Mouse (Mus musculus) forebrain, embryonic 16.5 days (tissue): ENCODE data around the gene Traf4. TPM values are rescaled to one million over a fixed set of nuclear protein-coding genes. Genes with fewer than 3 reads are reported as not detected.

Experiments used
- ATAC-seq: fragments of 200-750 bp; cut with Nextera tagmentation; 2 replicates; pipeline ENCODE4 v1.8.0; 2017; ENCODE audit warnings: mild to moderate bottlenecking, moderate library complexity
- H3K27ac ChIP-seq: fragments of 300-500 bp; sonication (generic); 2 replicates; pipeline ENCODE4 v1.5.1; 2014; ENCODE audit warnings: low read length, control low read depth
- H3K27me3 ChIP-seq: fragments of 300-500 bp; sonication (generic); replicated peaks from 2 replicates; pipeline ENCODE4 v1.6.1; 2014; ENCODE audit warnings: low read length; ENCODE audit not compliant: control insufficient read depth, insufficient read depth
- H3K36me3 ChIP-seq: fragments of 300-500 bp; sonication (generic); 2 replicates; pipeline ENCODE4 v1.6.1; 2014; ENCODE audit not compliant: control insufficient read depth, insufficient read depth
- H3K4me1 ChIP-seq: fragments of 300-500 bp; sonication (generic); replicated peaks from 2 replicates; pipeline ENCODE4 v1.6.1; 2014; ENCODE audit warnings: low read length; ENCODE audit not compliant: control insufficient read depth, insufficient read depth
- H3K4me2 ChIP-seq: fragments of 300-500 bp; sonication (generic); 2 replicates; pipeline ENCODE4 v1.6.1; 2014; ENCODE audit warnings: mild to moderate bottlenecking, low read length, control low read depth
- H3K4me3 ChIP-seq: fragments of 300-500 bp; sonication (generic); replicated peaks from 2 replicates; pipeline ENCODE4 v1.5.1; 2014; ENCODE audit warnings: mild to moderate bottlenecking, low read length, control low read depth
- H3K9ac ChIP-seq: fragments of 300-500 bp; sonication (generic); replicated peaks from 2 replicates; pipeline ENCODE4 v1.6.1; 2014; ENCODE audit warnings: low read depth, low read length, control low read depth
- H3K9me3 ChIP-seq: fragments of 300-500 bp; sonication (generic); 2 replicates; pipeline ENCODE4 v1.6.1; 2016; ENCODE audit warnings: low read length; ENCODE audit not compliant: control insufficient read depth
- WGBS: fragments of 180-500 bp; shearing (Covaris S2); extraction: QIAGEN DNeasy Blood & Tissue Kit; methylation state at CpG from one replicate; pipeline ENCODE4 v1.1.7; 2014; 5-methylcytosine and 5-hydroxymethylcytosine counted together
- polyA plus RNA-seq: library from polyadenylated mRNA; unstranded; fragments of >200 nt; fragmentation: Nextera tagmentation; extraction: Ambion mirVana; gene quantifications from 2 replicates; pipeline ENCODE4 v1.2.1, GENCODE M21; 2015

Gene Traf4
- polyA plus RNA-seq, 1 experiment from 2014 or later: 124 TPM

GRCm38 (mm10) chr11:78168541-78169468 lies 3.4 kb upstream of the Traf4 start:
- H3K27me3 ChIP-seq: no peaks in the 10 kb centered on the region
- no peaks in the 10 kb centered on the region for H3K36me3 ChIP-seq
- 52% methylated on average over 19 of the region's 19 CpGs for WGBS
- peaks cover 8% of the 10 kb centered on the region for H3K4me1 ChIP-seq
- no peak overlapping the region for H3K4me3 ChIP-seq
- no peak for ATAC-seq
- no peak overlapping the region for H3K27ac ChIP-seq
- no peaks in the 10 kb centered on the region for H3K9me3 ChIP-seq
- no peak overlapping the region for H3K4me2 ChIP-seq
- H3K9ac ChIP-seq: no peak overlapping the region

DNA sequence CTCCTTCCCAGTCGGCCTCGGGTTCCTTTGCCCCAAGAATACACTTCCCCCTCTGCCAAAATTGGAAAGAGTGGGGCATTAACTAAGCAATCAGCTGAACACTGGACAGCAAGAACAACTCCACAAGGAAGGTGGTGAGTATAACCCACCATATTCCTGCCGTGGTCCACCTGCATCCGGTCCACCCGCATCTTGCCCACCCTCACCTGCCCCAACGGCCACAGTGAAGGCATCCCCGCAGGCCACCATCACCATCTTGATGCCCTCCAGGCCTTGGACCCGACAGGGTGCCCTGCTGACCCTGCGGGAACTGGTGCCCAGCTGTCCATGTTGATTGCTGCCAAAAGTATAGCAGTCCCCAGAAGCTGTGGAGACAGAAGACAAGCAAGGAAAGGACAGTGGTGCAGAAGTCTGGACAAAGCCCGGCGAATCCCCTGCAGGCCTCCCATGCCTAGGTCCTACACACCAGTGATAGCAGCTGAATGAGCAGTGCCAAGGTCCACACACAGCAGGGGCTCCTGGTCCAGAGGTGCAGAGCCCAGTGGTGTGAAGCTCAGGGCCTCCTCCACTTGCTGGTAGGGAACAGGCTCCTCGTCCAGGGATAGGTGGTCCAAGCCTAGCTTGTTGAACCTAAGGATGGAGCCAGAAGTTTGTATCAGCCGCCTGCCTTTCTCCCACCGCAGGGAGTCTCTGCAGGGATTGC lies 2.0 kb upstream of the Traf4 start:
- no peaks in the 10 kb centered on the region for H3K9me3 ChIP-seq
- whole genome bisulfite sequencing: 87% methylated on average over 14 of the region's 14 CpGs

DNA sequence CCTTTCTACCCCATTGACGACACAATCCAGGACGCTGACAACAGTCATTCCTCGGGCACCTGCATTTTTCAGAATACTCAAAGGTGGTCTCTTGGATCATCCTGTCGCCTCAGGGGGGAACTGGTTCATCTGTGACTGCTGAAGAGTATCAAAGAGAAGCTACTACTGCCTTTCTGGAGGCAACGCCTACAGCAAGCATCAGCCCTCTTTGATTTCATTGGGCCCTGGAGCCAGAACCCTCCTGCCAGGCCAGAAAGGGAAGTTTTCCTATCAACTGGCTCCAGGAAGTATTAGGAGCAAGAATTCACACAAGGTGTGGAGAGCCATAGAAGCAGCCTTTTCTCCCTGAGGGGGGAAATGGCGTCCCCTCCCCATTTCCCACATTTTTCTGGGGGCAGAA lies 1.3 kb upstream of the Traf4 start:
- WGBS: 73% methylated on average over 6 of the region's 6 CpGs
- no peak for ATAC-seq

More for the DNA sequence above, 2.0 kb upstream of the Traf4 start:
- Histone ChIP-seq H3K4me3 (no peak overlapping the region), H3K27ac (no peak overlapping the region), H3K9ac (no peak overlapping the region), H3K4me1 (peaks cover 22% of the 10 kb centered on the region), H3K36me3 (no peaks in the 10 kb centered on the region), H3K27me3 (no peaks in the 10 kb centered on the region), H3K4me2 (no peak overlapping the region)
- ATAC-seq: no peak

DNA sequence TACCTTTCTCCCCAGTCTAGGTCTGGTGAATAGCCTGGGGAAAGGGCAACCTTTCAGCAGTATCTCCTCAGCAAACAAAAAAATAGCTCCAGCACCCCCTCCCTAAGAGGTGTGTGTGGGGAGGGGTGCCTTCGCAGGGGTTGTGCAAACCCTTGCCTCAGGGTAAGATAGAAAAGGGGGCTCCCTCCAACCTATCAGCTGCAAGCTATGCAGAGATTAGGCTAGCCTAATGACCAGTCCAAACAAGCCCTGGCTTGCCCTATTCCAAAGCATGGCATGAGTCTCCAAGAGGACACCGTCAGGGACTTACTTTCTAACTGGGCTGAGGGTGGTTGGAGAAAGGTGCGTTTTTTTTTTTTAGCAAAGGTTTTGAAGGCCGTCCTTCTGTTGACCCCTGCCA lies 772 bp upstream of the Traf4 start:
- WGBS: 37% methylated on average over 4 of the region's 4 CpGs
- Histone ChIP-seq H3K4me3 (peak overlapping the region; percentile 94; the same call in 1 of the 2 replicates), H3K4me2 (peak overlapping the region; percentile 68), H3K36me3 (peaks cover 5% of the 10 kb centered on the region), H3K27ac (peak overlapping the region; percentile 5; the same call in 1 of the 2 replicates), H3K4me1 (peaks cover 28% of the 10 kb centered on the region), H3K27me3 (no peaks in the 10 kb centered on the region), H3K9me3 (no peaks in the 10 kb centered on the region), H3K9ac (peak overlapping the region; percentile 99)
- ATAC-seq: no peak

More for the DNA sequence above, 1.3 kb upstream of the Traf4 start:
- no peak overlapping the region for H3K9ac ChIP-seq
- H3K4me3 ChIP-seq: no peak overlapping the region
- H3K27ac ChIP-seq: no peak overlapping the region
- no peaks in the 10 kb centered on the region for H3K9me3 ChIP-seq
- 0 out of 2 replicates have a peak, but pooled peaks cover 2% of the 10 kb centered on the region for H3K36me3 ChIP-seq
- no peak overlapping the region for H3K4me2 ChIP-seq
- H3K4me1 ChIP-seq: peaks cover 28% of the 10 kb centered on the region
- H3K27me3 ChIP-seq: no peaks in the 10 kb centered on the region

DNA sequence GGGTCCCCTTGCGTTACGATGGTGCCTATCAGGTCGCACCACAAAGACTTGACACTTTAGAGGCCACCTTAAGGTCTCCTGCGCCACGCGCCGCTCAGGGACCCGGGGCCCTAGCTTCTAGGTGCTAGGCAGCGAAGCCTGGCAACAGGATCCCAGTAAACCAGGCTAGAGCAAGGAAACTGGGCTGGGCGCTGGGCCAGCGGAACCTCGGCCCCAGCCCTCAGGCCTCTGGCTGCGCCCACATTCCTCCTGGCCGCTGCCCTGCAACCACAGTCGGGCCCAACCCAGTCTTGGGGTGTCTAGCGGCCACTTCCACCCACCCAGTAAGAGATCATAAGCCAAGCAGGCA lies 346 bp upstream of the Traf4 start:
- Histone ChIP-seq H3K9ac (peak overlapping the region; percentile 99), H3K9me3 (no peaks in the 10 kb centered on the region), H3K27me3 (no peaks in the 10 kb centered on the region), H3K4me2 (peak overlapping the region; percentile 68), H3K4me3 (peak overlapping the region; percentile 94), H3K27ac (peak overlapping the region; percentile 5; the same call in 1 of the 2 replicates), H3K4me1 (peaks cover 28% of the 10 kb centered on the region), H3K36me3 (peaks cover 9% of the 10 kb centered on the region)
- WGBS: 4% methylated on average over 16 of the region's 16 CpGs
- ATAC-seq: peak; percentile 29

- 0% methylated on average over 14 of the region's 14 CpGs for WGBS
- Histone ChIP-seq H3K36me3 (peaks cover 20% of the 10 kb centered on the region), H3K27ac (peak overlapping the region; percentile 98), H3K4me1 (peaks cover 29% of the 10 kb centered on the region), H3K4me3 (peak overlapping the region; percentile 94), H3K4me2 (peak overlapping the region; percentile 68), H3K27me3 (no peaks in the 10 kb centered on the region), H3K9ac (peak overlapping the region; percentile 99), H3K9me3 (no peaks in the 10 kb centered on the region)
- no peak for ATAC-seq
Measured at GRCm38 (mm10) chr11:78164604-78164923, 825 bp downstream of the Traf4 start.

DNA sequence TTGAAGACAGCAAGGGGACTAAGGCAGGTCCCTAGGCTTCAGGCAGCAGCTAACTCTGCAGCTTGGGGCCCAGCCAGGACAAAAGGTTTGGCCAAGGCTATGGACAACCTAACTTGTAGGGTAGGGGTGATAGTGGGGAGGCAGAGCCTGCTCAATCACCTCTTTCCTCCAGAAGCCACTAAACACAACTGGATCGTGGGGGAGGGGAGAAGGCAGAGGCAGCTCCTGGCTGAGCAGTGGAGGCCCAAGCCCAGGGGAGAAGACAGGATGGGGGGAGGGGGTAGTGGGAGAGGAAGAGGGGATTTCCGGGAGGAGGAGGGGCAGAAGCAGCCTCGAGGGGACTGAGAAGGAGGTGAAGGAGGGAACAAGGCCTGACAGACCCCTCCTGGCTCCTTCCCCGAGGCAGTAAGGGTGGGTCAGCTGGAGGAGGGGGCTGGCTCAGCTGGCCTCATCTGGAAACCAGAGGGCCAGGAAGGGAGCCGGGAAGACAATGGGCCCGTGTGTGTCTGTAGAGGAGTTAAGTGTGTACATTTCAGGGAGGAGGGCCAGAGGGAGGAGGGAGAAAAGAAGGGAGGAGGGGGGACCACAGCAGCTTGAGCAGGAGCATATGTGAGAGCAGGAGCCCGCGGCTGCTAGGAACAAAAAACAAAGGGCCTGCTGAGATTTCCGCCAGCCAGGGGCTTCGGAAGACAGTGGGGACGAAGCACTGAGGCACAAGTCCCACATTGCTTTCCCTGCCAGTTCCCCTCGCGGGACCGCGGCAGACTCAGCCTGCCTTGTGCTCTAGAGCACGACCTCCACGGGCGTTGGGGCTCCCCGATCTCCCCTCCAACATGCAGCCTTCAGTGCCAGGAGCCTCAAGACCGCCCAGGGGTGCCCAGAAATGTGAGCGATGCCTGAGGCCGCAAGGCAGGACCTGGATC lies 1.4 kb downstream of the Traf4 start:
- Histone ChIP-seq H3K9me3 (no peaks in the 10 kb centered on the region), H3K4me2 (peak overlapping the region; percentile 68), H3K4me1 (peaks cover 32% of the 10 kb centered on the region), H3K27ac (peak overlapping the region; percentile 98), H3K36me3 (peaks cover 23% of the 10 kb centered on the region), H3K4me3 (peak overlapping the region; percentile 94), H3K9ac (peak overlapping the region; percentile 99), H3K27me3 (no peaks in the 10 kb centered on the region)
- ATAC-seq: peak; percentile 34
- WGBS: under 1% methylated on average over 22 of the region's 22 CpGs

DNA sequence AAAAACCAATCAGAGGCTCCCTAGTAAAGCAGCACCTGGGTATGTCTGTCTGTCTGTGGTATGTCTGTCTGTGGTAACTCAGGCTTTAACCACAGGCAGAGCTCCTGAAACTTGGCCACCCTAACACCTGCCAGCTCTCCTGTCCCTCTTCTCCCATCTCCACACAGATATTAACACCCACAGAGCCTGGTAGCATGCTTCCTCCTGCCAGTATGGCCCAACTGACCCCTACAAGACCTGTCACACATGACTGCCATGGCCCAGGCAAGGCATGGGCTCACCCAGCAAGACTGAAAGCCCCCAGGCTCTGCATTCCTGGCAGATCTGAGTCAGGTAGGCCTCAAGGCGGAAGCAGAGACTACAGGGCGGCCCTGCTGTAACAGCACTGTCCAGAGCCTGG lies 2.3 kb downstream of the Traf4 start:
- Histone ChIP-seq H3K9ac (peak overlapping the region; percentile 99), H3K36me3 (peaks cover 30% of the 10 kb centered on the region), H3K4me3 (peak overlapping the region; percentile 94), H3K27ac (peak overlapping the region; percentile 98), H3K4me1 (peaks cover 35% of the 10 kb centered on the region), H3K9me3 (no peaks in the 10 kb centered on the region), H3K27me3 (no peaks in the 10 kb centered on the region), H3K4me2 (peak overlapping the region; percentile 68)
- ATAC-seq: no peak
- WGBS: 91% methylated on average over 2 of the region's 2 CpGs
